Mouse (Mus musculus) thymus, adult 2 months (tissue): Measurements from ENCODE around the gene Plekhg2.

Source experiments
- CTCF ChIP-seq: fragments of 200-500 bp; IDR thresholded peaks from 2 replicates; pipeline ENCODE4 v1.5.1; 2012; ENCODE audit warnings: mild to moderate bottlenecking, control low read depth, low read length, moderate library complexity, borderline replicate concordance; ENCODE audit not compliant: control insufficient read depth, poor library complexity, insufficient read depth; ENCODE audit errors: extremely low read depth
- POLR2A ChIP-seq: fragments of 200-500 bp; IDR thresholded peaks from 2 replicates; pipeline ENCODE4 v1.6.1; 2012; ENCODE audit warnings: mild to moderate bottlenecking, low read length, control low read depth, moderate library complexity; ENCODE audit not compliant: control insufficient read depth, poor library complexity, insufficient read depth; ENCODE audit errors: extremely low read depth

- TF ChIP-seq POLR2A (0 out of 2 replicates have a peak, but pooled peaks have one; percentile 23), CTCF (no peak)
Observed at GRCm38 (mm10) chr7:28376011-28376771, 3.8 kb upstream of the Plekhg2 start.
